Comparison of ENCODE assay signal across 6 mouse cellular contexts in genomic region chr14:44833096-44833495, GRCm38 (mm10). TPM values are rescaled to one million over a fixed set of nuclear protein-coding genes. Genes with fewer than 3 reads are reported as not detected.
"Had no signal": no experiment of that assay in that cellular context is flagged by ENCODE, and none has a peak within 500 bp of the region (broad histone marks: within the 10 kb centered on the region; RNA-seq: fewer than 3 reads in every experiment).

No protein-coding gene starts in this region.

RNA-seq across cellular contexts. Expression of gene Ptgdr, which starts 26.1 kb away (rescaled TPM):
- polyA plus RNA-seq: kidney, embryonic 14.5 days; liver, adult 2 months; liver, embryonic 13.5 days; liver, embryonic 16.5 days; lung, adult 2 months; lung, embryonic 16.5 days had no signal
